Mouse (Mus musculus) urinary bladder, adult 18-20 months (tissue): ENCODE results near the gene Tmigd3.
A peak's percentile ranks its signal among the peaks of the same experiment; 100 is the strongest.

Source experiments
- DNase-seq, 2 experiments: peaks; one replicate each; pipeline ENCODE4 v3.0.0; 2022; ENCODE audit warnings: low spot score in 2 of 2, mixed read lengths in 2 of 2

Gene Tmigd3

DNA sequence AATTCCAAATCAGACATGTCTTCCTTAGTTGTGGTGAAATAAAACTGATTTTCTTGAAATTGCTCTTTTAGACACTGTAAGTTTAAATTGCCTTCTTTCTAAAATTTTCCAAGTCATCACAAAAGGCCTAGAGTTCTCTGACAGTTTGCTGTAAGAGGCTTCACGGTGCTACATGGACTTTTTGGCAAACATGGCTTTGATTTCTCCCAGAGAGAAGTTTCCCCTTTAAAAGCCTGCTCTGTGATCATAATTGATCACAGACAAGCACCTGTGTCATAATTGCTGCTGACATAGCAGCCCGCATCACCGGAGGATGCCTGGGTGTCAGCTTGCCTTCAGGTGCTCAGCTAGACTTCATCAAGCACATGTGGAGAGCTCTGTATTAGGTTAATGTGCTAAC lies at the start of gene Tmigd3, which contains the start of gene Adora3:
TSS of gene Tmigd3 (plus strand) at position 346 of the 400 bp plus-strand sequence.
TSS of gene Adora3 (plus strand) at position 301 of the 400 bp plus-strand sequence.
- DNase-seq = no peak

DNA sequence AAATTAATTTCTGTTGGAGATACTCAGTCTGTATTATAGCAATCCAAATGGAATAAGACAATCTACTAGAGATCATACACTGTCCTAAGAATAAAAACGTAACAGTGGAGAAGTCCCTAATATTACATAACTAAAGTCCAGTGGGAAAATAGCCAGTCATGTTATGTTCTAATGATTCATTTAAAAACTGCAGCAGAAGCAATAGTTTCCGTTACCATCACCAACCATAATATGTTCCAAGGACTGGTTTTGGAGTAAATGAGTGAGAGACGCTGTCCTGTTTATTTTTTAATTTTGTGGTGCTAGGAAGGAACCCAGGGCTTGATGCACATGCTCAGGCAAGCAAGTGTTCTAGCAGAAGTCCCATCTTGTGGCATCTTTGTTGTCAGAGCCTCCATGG lies 49.2 kb upstream of the Tmigd3 start:
- DNase-seq = no peak

DNA sequence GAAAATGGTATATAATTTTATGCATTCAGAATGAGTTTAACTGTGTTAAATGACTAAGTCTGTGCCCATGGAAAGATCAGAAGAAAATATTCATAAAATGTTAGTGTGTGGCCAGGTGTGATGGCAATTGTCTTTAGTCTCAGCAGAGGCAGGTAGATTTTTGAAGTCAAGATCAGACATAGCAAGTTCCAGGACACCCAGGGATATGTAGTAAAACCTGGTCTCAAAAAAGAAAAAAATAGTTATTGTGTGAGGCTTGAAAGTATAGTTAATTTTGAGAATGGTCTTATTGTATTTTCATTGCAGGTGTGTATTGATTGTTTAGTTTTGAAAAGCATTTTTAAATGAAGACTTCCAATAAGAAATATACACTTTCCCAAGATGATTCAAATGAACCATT lies 47.1 kb upstream of the Tmigd3 start:
- no peak for DNase-seq

DNA sequence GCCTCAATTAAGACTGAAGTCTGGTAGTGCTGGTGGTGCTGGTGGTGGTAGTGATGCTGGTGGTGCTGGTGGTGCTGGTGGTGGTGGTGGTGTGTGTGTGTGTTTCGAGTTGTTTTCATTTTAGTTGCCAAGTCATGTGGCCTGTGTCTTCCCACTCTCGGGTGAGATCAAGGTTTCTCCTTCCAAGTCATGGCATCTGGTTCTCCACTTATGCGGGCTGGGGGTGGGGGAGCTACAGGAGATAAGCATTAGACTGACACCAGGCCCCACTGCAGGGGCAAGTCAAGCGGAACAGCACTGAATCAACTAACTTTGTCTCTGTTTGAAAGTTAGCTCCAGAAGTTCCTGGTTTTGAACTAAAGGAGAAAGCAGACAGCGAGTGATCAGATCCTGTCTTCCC lies 46.6 kb upstream of the Tmigd3 start:
- DNase-seq = no peak

DNA sequence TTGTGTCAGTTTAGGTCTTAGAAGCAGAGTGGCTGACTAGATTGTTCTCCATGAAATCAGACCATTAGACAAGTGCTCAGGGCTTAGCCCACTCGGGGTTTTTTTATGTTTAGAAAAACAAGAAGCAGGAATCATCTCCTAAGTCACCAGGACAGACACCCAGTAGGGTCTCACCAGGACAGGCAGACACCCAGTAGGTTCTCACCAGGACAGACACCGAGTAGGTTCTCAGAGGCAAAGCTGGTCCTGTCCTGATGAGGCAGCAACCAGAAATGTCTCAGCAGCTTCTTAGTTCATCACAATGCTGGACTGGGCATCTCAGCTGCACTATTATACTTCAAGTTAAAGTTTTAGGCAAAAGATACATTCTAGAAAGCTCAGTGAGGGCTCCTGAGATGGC lies 46.0 kb upstream of the Tmigd3 start:
- DNase-seq = no peak

GRCm38 (mm10) chr3:105825501-105826161 lies 45.1 kb upstream of the Tmigd3 start:
- DNase-seq = peak; percentile 31 to 56

GRCm38 (mm10) chr3:105831584-105831983 lies 39.1 kb upstream of the Tmigd3 start:
- no peak for DNase-seq

- DNase-seq = no peak
Observed at GRCm38 (mm10) chr3:105835875-105836274, 34.8 kb upstream of the Tmigd3 start.

DNA sequence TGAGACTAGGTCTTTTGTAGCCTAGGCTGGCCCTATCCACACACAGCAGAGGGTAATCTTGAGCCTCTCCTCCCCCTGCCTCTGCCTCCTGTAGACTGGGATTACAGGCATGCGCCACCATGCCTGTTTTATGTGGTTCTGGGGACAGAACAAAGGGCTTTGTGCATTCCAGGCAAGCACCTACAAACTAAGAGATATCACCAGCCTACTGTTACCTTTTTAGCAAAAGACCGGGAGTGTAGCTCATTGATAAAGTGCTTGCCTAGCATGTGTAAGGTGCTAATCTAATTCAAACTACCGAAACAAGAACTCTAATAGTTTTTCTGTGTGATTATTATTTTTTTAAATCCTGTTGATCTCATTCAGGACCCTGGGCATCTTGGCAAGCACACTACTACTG lies 33.8 kb upstream of the Tmigd3 start:
- no peak for DNase-seq

GRCm38 (mm10) chr3:105838655-105839054 lies 32.0 kb upstream of the Tmigd3 start:
- DNase-seq = no peak

- DNase-seq = no peak
Observed at GRCm38 (mm10) chr3:105839836-105840235, 30.9 kb upstream of the Tmigd3 start.

DNA sequence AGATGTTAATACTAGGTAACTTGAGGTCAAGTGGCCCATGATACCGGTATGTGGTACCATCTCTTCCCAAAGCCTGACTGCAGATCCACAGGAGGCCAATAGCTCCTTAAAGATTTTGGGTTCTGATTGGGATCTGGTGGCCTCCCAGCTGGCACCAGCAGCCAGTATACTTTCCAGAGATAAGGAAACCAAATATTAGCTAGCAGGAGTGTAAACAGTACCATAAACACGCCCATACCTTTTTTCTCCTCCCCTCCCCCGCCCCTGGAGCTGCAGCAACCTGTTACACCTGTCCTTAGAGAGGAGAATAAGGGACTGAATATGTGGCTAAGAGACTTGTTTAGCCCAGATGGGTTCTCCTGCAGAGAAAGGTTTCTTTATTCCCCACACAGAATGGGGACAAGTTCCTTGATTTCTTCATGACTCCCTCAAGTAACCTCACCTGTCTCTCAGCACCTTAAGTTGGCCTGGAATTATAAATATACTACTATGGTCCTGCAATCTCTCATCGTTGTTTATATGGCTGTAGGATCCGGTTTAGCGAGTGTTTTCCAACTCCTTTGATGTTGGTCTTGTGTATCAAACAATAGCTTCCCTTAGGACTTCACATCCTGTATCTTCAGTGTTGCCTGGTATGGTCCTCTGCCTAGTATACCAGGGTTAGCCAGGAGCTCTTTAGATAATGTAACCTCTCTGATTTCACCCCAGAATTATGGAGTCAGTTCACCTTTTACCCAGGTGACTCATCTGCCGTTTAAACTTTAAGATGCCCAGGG lies 24.2 kb upstream of the Tmigd3 start:
- peak; percentile 14 to 16 for DNase-seq

DNA sequence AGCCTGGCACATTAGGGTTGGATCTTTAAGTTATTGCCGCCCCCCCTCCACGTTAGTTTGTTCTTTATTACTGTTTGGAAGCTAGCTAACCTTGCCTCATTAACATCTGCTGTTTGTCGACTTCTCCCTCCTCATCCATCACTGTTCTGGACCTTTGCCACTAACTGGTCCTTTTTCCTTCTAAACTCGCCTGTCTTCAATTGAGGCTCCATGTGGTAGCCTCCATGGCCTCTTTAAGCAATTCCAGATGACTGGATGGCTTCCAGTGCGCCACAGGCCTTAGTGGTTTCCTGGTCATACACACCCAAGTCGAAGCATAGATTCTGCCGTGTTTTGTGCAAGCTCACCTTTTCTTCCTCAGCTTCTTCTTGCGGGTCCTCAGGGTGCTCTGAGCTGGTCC lies 16.9 kb upstream of the Tmigd3 start:
- DNase-seq = no peak

DNA sequence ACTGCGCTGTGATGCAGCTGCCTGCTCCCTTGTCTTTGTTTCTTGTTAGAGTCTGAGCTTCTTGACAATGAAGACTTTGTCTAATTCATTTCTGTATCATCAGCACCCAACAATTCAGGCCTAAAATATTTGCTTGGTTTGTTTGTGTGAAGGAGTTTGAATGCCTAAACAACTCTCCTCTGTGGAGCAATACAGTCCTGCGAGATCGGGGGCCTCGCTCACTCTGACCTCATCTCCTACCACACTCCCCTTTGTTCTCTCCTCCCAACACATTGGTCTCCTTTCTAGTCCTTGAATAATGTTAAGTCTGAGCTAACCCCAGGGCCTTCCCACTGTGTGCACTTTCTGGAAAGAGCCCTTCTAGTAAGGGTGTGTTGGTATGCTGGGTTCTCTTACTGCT lies 15.9 kb upstream of the Tmigd3 start:
- no peak for DNase-seq

GRCm38 (mm10) chr3:105857513-105857912 lies 13.2 kb upstream of the Tmigd3 start:
- no peak for DNase-seq

- DNase-seq = no peak
Observed at GRCm38 (mm10) chr3:105861747-105862366, 8.8 kb upstream of the Tmigd3 start.

- DNase-seq = no peak
Observed at GRCm38 (mm10) chr3:105864123-105864522, 6.6 kb upstream of the Tmigd3 start.

DNA sequence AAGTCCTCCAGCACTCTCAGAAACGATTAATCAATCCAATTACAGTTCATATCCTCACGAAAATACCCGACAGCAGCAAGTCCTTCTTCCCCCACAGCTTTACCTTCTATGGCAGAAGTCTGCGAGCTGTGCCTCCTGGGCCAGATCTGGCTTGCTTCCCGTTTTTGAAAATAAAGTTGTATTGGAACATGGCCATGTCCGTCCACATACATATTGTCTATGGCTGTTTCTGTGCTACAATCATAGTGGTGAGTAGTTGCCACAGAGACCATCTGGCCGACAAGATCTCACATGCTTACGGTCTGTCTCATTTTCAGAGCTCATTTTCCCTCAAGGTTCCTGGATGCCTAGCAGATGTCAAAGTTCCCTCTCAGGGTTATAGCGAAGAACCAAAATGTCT lies 5.6 kb upstream of the Tmigd3 start:
- DNase-seq = no peak

- no peak for DNase-seq
Observed at GRCm38 (mm10) chr3:105868135-105868534, 2.6 kb upstream of the Tmigd3 start.

GRCm38 (mm10) chr3:105872034-105872433 lies 1.3 kb downstream of the Tmigd3 start:
- no peak for DNase-seq

DNA sequence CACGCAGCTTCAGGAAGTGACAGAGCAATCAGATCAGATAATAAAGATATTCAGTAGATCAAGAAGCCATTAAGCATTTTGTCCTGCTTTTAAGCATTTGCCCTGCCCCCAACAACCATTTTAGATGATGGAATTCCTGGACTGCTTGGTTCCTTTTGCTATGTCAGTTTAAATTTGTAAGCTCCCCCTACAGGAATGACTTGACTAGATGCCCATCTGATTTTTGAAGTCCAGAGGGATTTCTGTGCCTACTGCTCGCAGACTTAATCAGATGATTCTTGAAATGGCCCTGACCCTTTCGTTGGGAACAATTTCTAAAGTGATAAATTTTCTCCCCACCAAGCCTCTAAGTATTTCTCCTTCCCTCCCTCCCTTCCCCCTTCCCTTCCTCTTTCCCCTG lies 1.9 kb downstream of the Tmigd3 start:
- DNase-seq = no peak

DNA sequence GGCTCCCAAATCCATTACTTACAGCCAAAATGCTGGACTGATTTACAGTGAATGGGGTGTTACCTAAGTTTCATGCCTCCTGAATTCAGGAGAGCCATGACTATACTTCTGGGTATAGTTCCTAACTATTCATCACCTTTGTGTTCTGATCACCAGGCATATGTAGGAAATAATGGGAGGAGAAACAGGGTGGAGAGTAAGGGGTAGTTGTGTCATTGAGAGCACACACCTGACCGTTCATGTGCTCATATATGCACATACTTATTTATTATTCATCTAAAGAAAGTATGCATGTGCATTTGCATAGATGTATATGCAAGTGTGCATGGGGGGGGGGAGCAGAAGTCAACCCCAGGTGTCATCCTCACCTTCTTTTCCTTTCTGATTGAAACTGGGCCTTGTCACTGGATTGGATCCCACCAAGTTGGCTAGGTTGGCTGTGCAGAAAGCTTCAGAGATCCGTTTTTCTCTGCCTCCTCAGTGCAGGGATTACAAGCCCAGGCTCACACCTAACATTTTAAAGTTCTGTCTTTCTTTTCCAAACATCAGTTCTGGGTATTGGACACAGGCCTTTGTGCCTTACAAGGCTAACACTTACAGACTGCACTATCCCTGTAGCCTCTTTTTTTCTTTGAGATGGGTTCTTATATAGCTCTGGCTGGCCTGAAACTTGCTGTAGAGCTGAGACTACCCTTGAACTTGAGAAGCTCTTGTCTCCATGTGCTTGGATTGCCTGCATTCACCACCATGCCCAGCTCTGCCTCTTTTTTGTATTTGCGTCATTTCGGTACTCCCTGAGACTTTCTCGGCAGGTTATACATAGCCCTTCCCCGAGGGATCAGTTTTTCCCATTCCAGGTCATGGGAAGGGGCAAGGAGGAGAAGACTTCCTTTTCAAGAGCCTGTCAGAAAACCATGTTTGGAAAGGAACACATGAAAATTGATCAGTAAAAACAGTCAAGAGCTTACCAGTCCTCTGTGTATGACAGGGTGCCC lies 3.0 kb downstream of the Tmigd3 start:
- no peak for DNase-seq
